Mouse (Mus musculus): ENCODE measurements around the gene Lrpprc. TPM values are rescaled to one million over a fixed set of nuclear protein-coding genes. Genes with fewer than 3 reads are reported as not detected.
A peak's percentile ranks its signal among the peaks of the same experiment; 100 is the strongest.

Lrpprc gene
- total and polyA plus RNA-seq, 3 experiments: 32.0 to 148 (median 125) TPM

DNA sequence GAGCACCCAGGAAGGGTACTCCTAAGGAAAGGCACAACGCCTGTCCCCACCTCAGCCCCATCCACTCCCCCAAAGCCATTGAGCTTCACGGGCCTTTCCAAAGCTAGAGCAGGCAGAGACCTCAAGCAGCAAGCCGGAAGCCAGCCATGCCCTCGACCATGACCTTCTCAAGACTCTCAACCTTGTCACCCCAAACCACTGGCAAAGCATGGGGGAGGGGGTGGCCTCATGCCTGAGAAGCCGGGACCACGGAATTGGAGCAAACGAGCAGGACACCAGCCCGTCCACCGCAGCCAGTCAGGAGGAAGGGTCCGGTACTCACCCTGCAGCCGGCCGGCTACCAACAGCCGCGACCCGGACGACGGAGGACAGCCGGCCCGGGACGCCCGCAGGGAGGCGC lies 546 bp downstream of the Lrpprc start:
- Histone ChIP-seq H3K9ac (ENCODE audit: low read depth, low read length) (peak overlapping the region; percentile 65), H3K36me3 (ENCODE audit: control insufficient read depth, insufficient read depth, low read length) (no peaks in the 10 kb centered on the region), H3K79me2 (replicated peaks; ENCODE audit: control insufficient read depth, insufficient read depth, low read length) (peaks cover 4% of the 10 kb centered on the region; the same call in 1 of the 2 replicates), H3K27me3 (ENCODE audit: control insufficient read depth, insufficient read depth, low read length) (no peaks in the 10 kb centered on the region), H3K4me1 (ENCODE audit: control insufficient read depth, insufficient read depth, low read length) (0 out of 2 replicates have a peak, but pooled peaks cover 1% of the 10 kb centered on the region), H3K4me3 (peak overlapping the region; percentile 98), H3K27ac (peak overlapping the region; percentile 95)
- intact Hi-C loops (cut with DNase I): loop anchor here (5.0 kb wide), 2 partner anchors 167 to 302 kb away; partner anchors contain the start of genes Camkmt, Ppm1b and Prepl
- under 1% methylated on average over 22 of the region's 22 CpGs for WGBS
- TF ChIP-seq CTCF (IDR thresholded peaks at IDR 0.05) (no peak), EP300 (IDR thresholded peaks at IDR 0.05; ENCODE audit: insufficient read depth, low read depth, low read length) (no peak), POLR2A (IDR thresholded peaks at IDR 0.05; ENCODE audit: insufficient read depth, low read depth, low read length) (no peak)
- no peak for DNase-seq

DNA sequence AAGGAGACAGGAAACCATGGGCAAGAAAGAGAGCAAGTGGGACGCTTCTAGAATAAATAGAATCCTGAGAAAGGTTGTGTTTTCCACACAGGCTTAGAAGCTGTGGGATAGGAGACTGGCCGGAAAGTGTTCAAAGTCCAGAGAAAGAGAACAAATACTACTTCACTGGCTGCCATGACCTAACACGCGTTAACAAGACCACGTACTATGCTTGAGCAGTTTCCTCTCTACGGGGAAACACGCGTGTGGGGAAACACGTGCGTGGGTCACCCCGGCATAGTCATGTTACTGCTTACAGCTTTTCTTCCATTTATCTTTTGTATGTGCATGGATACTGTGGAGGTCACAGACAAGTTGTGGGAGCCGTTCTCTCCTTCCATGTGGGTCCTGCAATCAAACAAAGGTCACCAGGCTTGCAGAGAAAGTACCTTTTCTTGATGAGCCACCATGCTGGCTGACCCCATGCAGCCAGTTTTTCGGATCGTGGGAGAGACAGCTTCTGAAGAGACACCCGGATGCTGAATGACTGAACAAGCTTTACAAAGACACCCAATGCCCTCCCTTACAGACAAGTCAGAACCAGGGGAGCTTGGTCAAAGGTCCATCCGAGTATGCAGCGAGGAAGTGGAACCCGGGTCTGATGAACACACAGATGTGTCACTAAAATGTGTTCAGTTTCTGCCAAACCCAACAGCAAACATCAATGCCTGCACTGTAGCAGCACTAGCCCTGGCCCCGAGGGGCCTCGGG lies 2.0 kb downstream of the Lrpprc start:
- 0 out of 2 replicates have a peak, but pooled peaks cover 1% of the 10 kb centered on the region for H3K4me1 ChIP-seq (ENCODE audit: control insufficient read depth, insufficient read depth, low read length)
- intact Hi-C loops (cut with DNase I): no loop called here
- no peak for TF ChIP-seq EP300 (IDR thresholded peaks at IDR 0.05; ENCODE audit: insufficient read depth, low read depth, low read length)
- no peak for TF ChIP-seq POLR2A (IDR thresholded peaks at IDR 0.05; ENCODE audit: insufficient read depth, low read depth, low read length)
- TF ChIP-seq CTCF (IDR thresholded peaks at IDR 0.05): no peak
- WGBS: 85% methylated on average over 20 of the region's 20 CpGs
- no peak overlapping the region for H3K9ac ChIP-seq (ENCODE audit: low read depth, low read length)
- DNase-seq: no peak
- H3K4me3 ChIP-seq: no peak overlapping the region
- no peaks in the 10 kb centered on the region for H3K36me3 ChIP-seq (ENCODE audit: control insufficient read depth, insufficient read depth, low read length)
- H3K27me3 ChIP-seq (ENCODE audit: control insufficient read depth, insufficient read depth, low read length): no peaks in the 10 kb centered on the region
- H3K79me2 ChIP-seq (replicated peaks; ENCODE audit: control insufficient read depth, insufficient read depth, low read length): peaks cover 4% of the 10 kb centered on the region; the same call in 1 of the 2 replicates
- H3K27ac ChIP-seq: no peak overlapping the region

DNA sequence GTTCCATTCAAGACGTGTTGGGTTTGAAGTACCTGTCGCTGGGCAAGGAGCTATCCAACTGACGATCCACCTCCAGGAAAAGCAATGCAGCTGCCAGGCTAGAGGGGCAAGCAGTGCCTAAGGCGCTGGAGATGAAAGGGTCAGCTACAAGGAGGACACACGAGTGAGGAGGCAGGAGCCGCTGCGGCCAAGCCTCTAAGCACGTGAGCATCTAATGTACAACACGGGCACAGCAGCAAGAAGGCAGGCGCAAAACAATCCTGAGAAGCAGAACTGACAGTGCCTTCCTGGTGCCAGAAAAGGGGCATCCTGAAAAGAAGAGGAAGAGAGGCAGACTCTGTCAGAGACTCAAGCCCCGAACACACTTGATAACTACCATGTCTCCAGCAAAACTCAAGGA lies 3.1 kb downstream of the Lrpprc start:
- intact Hi-C loops (cut with DNase I): no loop called here

DNA sequence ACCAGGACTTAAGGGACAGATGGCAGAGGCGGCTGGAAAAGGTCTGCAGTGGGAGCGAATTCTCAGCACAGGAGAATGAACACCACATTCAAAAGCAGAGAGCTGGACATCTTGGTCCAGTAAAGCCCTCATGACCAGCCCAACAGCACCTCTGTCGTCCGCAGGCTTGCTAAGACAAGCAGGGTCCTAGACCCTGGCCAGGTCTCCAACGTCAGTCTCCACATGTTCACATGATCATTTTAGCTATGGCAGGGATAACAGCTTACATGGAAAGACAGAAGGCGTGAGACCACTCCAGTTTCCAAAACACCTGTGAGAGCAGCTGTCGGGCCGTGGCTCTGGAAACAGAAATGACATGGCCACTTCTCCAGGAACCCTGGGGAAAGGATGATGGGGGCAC lies 3.7 kb downstream of the Lrpprc start:
- TF ChIP-seq CTCF (IDR thresholded peaks at IDR 0.05) (no peak), EP300 (IDR thresholded peaks at IDR 0.05; ENCODE audit: insufficient read depth, low read depth, low read length) (no peak), POLR2A (IDR thresholded peaks at IDR 0.05; ENCODE audit: insufficient read depth, low read depth, low read length) (no peak)
- Histone ChIP-seq H3K9ac (ENCODE audit: low read depth, low read length) (no peak overlapping the region), H3K4me3 (no peak overlapping the region), H3K4me1 (ENCODE audit: control insufficient read depth, insufficient read depth, low read length) (0 out of 2 replicates have a peak, but pooled peaks cover under 1% of the 10 kb centered on the region), H3K27me3 (ENCODE audit: control insufficient read depth, insufficient read depth, low read length) (no peaks in the 10 kb centered on the region), H3K36me3 (ENCODE audit: control insufficient read depth, insufficient read depth, low read length) (no peaks in the 10 kb centered on the region), H3K27ac (no peak overlapping the region), H3K79me2 (replicated peaks; ENCODE audit: control insufficient read depth, insufficient read depth, low read length) (peaks cover 5% of the 10 kb centered on the region; the same call in 1 of the 2 replicates)
- intact Hi-C loops (cut with DNase I): no loop called here
- DNase-seq: no peak
- 88% methylated on average over 8 of the region's 8 CpGs for WGBS

More for the DNA sequence above, 3.1 kb downstream of the Lrpprc start:
- Histone ChIP-seq H3K27me3 (ENCODE audit: control insufficient read depth, insufficient read depth, low read length) (no peaks in the 10 kb centered on the region), H3K36me3 (ENCODE audit: control insufficient read depth, insufficient read depth, low read length) (no peaks in the 10 kb centered on the region), H3K4me3 (no peak overlapping the region), H3K27ac (no peak overlapping the region), H3K4me1 (ENCODE audit: control insufficient read depth, insufficient read depth, low read length) (0 out of 2 replicates have a peak, but pooled peaks cover 1% of the 10 kb centered on the region), H3K9ac (ENCODE audit: low read depth, low read length) (no peak overlapping the region), H3K79me2 (replicated peaks; ENCODE audit: control insufficient read depth, insufficient read depth, low read length) (peaks cover 5% of the 10 kb centered on the region; the same call in 1 of the 2 replicates)
- 67% methylated on average over 11 of the region's 11 CpGs for WGBS
- no peak for DNase-seq
- TF ChIP-seq POLR2A (IDR thresholded peaks at IDR 0.05; ENCODE audit: insufficient read depth, low read depth, low read length): no peak

DNA sequence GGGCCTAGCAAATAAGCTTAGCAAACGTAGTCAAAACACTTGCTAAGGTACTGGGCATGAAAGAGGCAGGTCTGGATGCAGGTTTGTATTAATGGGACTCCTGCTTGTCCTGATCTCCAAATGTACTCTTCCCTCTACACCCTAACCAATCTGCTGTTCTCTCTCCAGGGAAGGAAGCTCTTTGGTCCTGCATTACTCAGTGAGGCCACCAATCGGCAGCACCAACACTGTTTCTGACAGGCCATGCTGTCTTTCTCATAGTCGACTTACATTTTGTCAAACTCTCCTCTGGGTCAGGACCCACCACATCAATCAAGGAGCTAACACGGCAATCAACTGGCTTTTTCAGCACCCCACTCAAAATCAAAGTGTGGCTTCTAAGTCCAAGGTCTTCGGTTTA lies 5.4 kb downstream of the Lrpprc start:
- Histone ChIP-seq H3K9ac (ENCODE audit: low read depth, low read length) (no peak overlapping the region), H3K4me1 (ENCODE audit: control insufficient read depth, insufficient read depth, low read length) (no peaks in the 10 kb centered on the region), H3K79me2 (replicated peaks; ENCODE audit: control insufficient read depth, insufficient read depth, low read length) (peaks cover 5% of the 10 kb centered on the region; the same call in 1 of the 2 replicates), H3K27ac (no peak overlapping the region), H3K36me3 (ENCODE audit: control insufficient read depth, insufficient read depth, low read length) (no peaks in the 10 kb centered on the region), H3K27me3 (ENCODE audit: control insufficient read depth, insufficient read depth, low read length) (no peaks in the 10 kb centered on the region), H3K4me3 (no peak overlapping the region)
- intact Hi-C loops (cut with DNase I): no loop called here
- 73% methylated on average over 5 of the region's 5 CpGs for WGBS
- DNase-seq: no peak
- TF ChIP-seq CTCF (IDR thresholded peaks at IDR 0.05) (no peak), EP300 (IDR thresholded peaks at IDR 0.05; ENCODE audit: insufficient read depth, low read depth, low read length) (no peak), POLR2A (IDR thresholded peaks at IDR 0.05; ENCODE audit: insufficient read depth, low read depth, low read length) (no peak)

DNA sequence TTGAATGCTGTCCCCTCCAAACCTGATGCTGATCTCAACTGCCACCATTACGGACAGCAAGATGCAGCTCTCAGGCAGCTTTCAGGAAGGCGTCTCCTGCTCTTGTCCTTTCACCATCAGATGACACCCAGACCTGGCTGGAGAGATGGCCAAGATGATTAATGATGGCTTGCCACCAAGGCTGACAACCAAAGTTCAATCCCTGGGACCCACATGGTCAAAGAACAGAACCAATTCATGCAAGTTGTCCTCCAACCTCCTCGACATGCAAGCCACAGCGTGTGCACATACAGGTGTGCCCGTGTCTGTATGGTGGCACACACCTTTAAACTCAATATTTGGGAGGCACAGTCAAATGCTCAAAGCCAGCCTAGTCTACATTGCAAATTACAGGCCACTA lies 7.1 kb downstream of the Lrpprc start:
- Histone ChIP-seq H3K36me3 (ENCODE audit: control insufficient read depth, insufficient read depth, low read length) (no peaks in the 10 kb centered on the region), H3K9ac (ENCODE audit: low read depth, low read length) (no peak overlapping the region), H3K4me3 (no peak overlapping the region), H3K79me2 (replicated peaks; ENCODE audit: control insufficient read depth, insufficient read depth, low read length) (peaks cover 7% of the 10 kb centered on the region), H3K4me1 (ENCODE audit: control insufficient read depth, insufficient read depth, low read length) (no peaks in the 10 kb centered on the region), H3K27ac (no peak overlapping the region), H3K27me3 (ENCODE audit: control insufficient read depth, insufficient read depth, low read length) (no peaks in the 10 kb centered on the region)
- no peak for DNase-seq
- intact Hi-C loops (cut with DNase I): no loop called here
- no peak for TF ChIP-seq EP300 (IDR thresholded peaks at IDR 0.05; ENCODE audit: insufficient read depth, low read depth, low read length)
- TF ChIP-seq CTCF (IDR thresholded peaks at IDR 0.05): no peak
- no peak for TF ChIP-seq POLR2A (IDR thresholded peaks at IDR 0.05; ENCODE audit: insufficient read depth, low read depth, low read length)
- WGBS: 88% methylated on average over 5 of the region's 5 CpGs

All from heart, adult 2 months (tissue).